Mouse (Mus musculus): ENCODE data around the gene Nhlh1. TPM values are rescaled to one million over a fixed set of nuclear protein-coding genes. Genes with fewer than 3 reads are reported as not detected.

The Nhlh1 gene
- polyA plus RNA-seq, 1 experiment from 2014 or later: 2.7 TPM

DNA sequence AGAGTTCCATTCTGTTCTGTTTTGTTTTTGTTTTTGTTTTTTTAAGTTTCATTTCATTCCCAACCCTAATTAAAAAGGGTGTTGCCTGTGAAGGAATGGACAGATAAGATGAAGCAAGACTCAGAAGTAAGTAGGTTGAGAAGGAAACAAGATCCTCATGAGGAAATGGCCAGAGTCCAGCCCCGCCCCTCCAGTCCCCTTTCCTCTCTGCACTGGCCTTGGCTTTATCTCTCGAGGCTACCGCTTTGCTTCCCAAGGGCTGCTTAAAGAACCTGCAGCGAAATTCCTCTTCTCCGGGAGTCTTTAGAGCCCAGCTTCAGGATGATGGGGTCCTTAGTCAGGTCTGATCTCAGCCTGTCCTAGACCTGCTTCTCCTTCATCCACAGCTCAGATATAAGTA is 20.6 kb upstream of the Nhlh1 start:
- ATAC-seq (ENCODE audit: low FRiP score) (no peak), DNase-seq (ENCODE audit: low spot score) (no peak)
- 80% methylated on average over 5 of the region's 5 CpGs for WGBS
- no peaks in the 10 kb centered on the region for H3K27me3 ChIP-seq (ENCODE audit: control insufficient read depth, insufficient read depth, low read length)
- no peak overlapping the region for H3K27ac ChIP-seq
- no peaks in the 10 kb centered on the region for H3K9me3 ChIP-seq (ENCODE audit: control insufficient read depth, low read length)
- no peak overlapping the region for H3K4me2 ChIP-seq (replicated peaks)
- peaks cover 8% of the 10 kb centered on the region for H3K4me1 ChIP-seq (replicated peaks; ENCODE audit: control insufficient read depth, insufficient read depth, low read length)
- no peak overlapping the region for H3K4me3 ChIP-seq (replicated peaks; ENCODE audit: low read length)
- H3K36me3 ChIP-seq (replicated peaks; ENCODE audit: control insufficient read depth, insufficient read depth): peaks cover 69% of the 10 kb centered on the region
- no peak overlapping the region for H3K9ac ChIP-seq

DNA sequence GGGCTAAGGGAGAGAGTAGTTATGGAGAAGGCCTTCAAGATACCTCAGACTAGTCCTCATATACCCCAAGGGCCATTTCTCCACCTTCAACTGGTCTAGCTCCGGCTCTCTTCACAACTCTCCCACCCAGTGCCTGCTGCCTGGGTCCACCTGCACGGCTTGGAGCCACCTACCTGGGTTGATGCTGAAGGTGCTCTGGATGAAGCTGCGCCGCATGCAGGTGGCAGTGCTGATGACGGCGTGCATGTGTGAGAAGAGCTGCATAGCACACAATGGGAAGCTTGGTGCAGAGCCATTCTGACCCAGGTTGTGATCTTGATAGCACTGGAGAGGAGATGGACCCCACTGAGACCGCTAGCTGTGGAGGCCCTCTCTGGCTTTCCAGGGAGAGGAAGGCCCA is 15.2 kb upstream of the Nhlh1 start:
- no peak overlapping the region for H3K4me2 ChIP-seq (replicated peaks)
- DNase-seq (ENCODE audit: low spot score) (no peak), ATAC-seq (ENCODE audit: low FRiP score) (no peak)
- peaks cover 99% of the 10 kb centered on the region for H3K36me3 ChIP-seq (replicated peaks; ENCODE audit: control insufficient read depth, insufficient read depth)
- H3K4me3 ChIP-seq (replicated peaks; ENCODE audit: low read length): no peak overlapping the region
- no peak overlapping the region for H3K9ac ChIP-seq
- no peak overlapping the region for H3K27ac ChIP-seq
- WGBS: 97% methylated on average over 7 of the region's 7 CpGs
- no peaks in the 10 kb centered on the region for H3K4me1 ChIP-seq (replicated peaks; ENCODE audit: control insufficient read depth, insufficient read depth, low read length)
- H3K27me3 ChIP-seq (ENCODE audit: control insufficient read depth, insufficient read depth, low read length): no peaks in the 10 kb centered on the region
- no peaks in the 10 kb centered on the region for H3K9me3 ChIP-seq (ENCODE audit: control insufficient read depth, low read length)

DNA sequence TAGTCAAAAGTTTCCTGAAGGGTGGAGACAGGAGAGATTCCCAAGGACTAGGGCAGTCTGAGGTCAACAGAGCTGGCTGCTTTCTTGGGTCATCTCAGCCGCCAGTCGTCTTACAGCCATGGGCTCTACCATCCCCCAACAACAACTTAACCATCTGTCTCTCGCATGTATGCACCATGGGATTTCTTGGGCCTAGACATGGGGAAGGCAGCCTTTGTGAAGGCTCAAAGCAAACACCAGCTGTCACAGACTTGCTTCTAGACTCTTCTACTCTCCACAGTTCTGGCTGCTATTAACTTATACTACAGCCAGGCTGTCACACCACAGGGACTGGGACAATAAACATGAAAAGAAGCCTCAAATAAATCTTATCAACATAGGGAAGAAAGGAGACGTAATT is 14.2 kb upstream of the Nhlh1 start:
- H3K9me3 ChIP-seq (ENCODE audit: control insufficient read depth, low read length): no peaks in the 10 kb centered on the region
- H3K9ac ChIP-seq: no peak overlapping the region
- H3K4me3 ChIP-seq (replicated peaks; ENCODE audit: low read length): no peak overlapping the region
- no peaks in the 10 kb centered on the region for H3K27me3 ChIP-seq (ENCODE audit: control insufficient read depth, insufficient read depth, low read length)
- H3K4me1 ChIP-seq (replicated peaks; ENCODE audit: control insufficient read depth, insufficient read depth, low read length): no peaks in the 10 kb centered on the region
- no peak overlapping the region for H3K4me2 ChIP-seq (replicated peaks)
- peaks cover 99% of the 10 kb centered on the region for H3K36me3 ChIP-seq (replicated peaks; ENCODE audit: control insufficient read depth, insufficient read depth)
- 40% methylated on average over 4 of the region's 4 CpGs for WGBS
- DNase-seq (ENCODE audit: low spot score): no peak
- ATAC-seq (ENCODE audit: low FRiP score): no peak
- no peak overlapping the region for H3K27ac ChIP-seq

DNA sequence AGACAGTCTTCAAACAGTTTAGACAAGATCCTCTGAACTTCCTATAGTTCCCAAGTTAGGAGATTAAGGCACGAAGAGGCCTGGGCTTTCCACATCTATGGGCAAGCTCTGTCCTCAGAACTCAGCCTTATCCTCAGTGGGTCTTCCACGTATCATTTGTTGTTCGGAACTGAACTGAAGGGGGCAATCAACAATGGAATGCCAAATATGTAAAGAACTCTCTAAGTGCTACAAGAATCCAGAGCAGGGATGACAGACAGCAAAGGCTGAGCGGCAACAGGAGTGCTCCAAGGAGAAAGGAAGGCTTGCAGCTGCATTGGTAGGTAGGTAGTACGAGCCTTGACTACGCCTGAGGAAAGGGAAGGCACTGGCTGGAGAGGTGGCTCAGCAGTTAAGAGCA is 12.9 kb upstream of the Nhlh1 start:
- H3K27me3 ChIP-seq (ENCODE audit: control insufficient read depth, insufficient read depth, low read length): no peaks in the 10 kb centered on the region
- peaks cover 99% of the 10 kb centered on the region for H3K36me3 ChIP-seq (replicated peaks; ENCODE audit: control insufficient read depth, insufficient read depth)
- ATAC-seq (ENCODE audit: low FRiP score) (no peak), DNase-seq (ENCODE audit: low spot score) (no peak)
- H3K4me1 ChIP-seq (replicated peaks; ENCODE audit: control insufficient read depth, insufficient read depth, low read length): no peaks in the 10 kb centered on the region
- no peak overlapping the region for H3K9ac ChIP-seq
- no peak overlapping the region for H3K27ac ChIP-seq
- H3K4me3 ChIP-seq (replicated peaks; ENCODE audit: low read length): no peak overlapping the region
- WGBS: 90% methylated on average over 6 of the region's 6 CpGs
- H3K9me3 ChIP-seq (ENCODE audit: control insufficient read depth, low read length): no peaks in the 10 kb centered on the region
- H3K4me2 ChIP-seq (replicated peaks): no peak overlapping the region

DNA sequence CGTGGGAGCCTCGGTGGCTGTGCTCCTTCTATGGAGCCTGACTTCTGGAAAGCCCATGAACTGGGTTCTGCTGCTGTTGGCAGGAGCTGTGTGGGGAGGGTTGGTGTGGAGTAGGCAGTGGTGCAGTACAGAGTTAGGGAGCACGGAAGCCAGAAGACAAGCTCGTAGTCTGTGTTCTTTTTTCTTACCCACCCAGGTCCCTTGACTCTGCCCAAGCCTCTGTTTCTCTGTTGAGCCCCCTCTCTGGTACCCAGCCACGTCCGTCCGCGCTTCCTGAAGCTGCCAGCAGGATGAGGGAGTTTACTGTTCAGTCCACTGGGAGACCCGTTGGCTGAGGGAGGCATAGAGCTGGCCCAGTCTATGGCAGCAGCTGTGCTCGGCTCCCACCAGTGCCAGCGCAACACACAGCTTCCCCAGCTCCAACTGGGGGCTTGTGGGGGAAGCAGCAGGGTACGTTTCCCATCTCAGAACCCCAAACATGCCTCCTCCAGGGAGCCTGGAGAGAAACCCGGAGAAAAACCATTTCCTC is 7.3 kb upstream of the Nhlh1 start:
- Histone ChIP-seq H3K4me1 (replicated peaks; ENCODE audit: control insufficient read depth, insufficient read depth, low read length) (peaks cover 9% of the 10 kb centered on the region), H3K36me3 (replicated peaks; ENCODE audit: control insufficient read depth, insufficient read depth) (peaks cover 56% of the 10 kb centered on the region)

DNA sequence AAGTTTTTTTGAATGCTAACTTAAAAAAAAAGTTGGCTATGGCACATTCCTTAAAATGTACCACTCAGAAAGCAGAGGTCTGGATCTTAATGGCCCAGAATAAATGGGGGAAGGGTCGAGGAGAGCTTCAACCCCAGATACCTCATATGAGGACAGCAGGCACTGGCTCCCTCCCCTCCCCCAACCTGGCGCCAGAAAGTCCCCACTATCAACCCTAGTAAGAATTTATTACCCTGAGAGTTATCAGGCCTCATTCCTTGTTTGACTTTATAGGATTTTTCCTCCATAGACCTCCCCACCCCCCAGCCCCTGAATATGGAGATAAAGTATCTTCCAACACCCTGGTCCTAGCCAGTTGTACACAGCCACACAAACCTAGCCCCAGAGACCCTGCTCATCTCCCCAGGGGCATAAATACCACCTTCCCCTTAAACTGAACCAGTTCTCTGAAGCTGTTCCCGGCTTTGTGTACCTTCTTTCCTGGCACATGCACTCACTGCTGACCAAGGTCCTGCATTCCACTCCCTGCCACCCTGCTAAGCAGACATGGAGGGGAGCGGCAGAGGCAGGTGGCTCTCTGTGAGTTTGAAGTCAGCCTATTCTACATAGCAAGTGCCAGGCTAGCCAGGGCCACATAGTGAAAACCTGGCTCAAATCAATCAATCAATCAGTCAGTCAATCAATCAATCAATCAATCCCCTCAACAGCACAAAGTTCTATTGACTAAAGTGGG is 6.1 kb upstream of the Nhlh1 start:
- ATAC-seq (ENCODE audit: low FRiP score) (no peak), DNase-seq (ENCODE audit: low spot score) (no peak)
- no peak overlapping the region for H3K4me3 ChIP-seq (replicated peaks; ENCODE audit: low read length)
- H3K36me3 ChIP-seq (replicated peaks; ENCODE audit: control insufficient read depth, insufficient read depth): peaks cover 44% of the 10 kb centered on the region
- no peaks in the 10 kb centered on the region for H3K9me3 ChIP-seq (ENCODE audit: control insufficient read depth, low read length)
- no peak overlapping the region for H3K9ac ChIP-seq
- H3K27me3 ChIP-seq (ENCODE audit: control insufficient read depth, insufficient read depth, low read length): no peaks in the 10 kb centered on the region
- H3K4me2 ChIP-seq (replicated peaks): no peak overlapping the region
- WGBS: 71% methylated on average over 4 of the region's 4 CpGs
- H3K27ac ChIP-seq: no peak overlapping the region
- peaks cover 12% of the 10 kb centered on the region for H3K4me1 ChIP-seq (replicated peaks; ENCODE audit: control insufficient read depth, insufficient read depth, low read length)

More for the DNA sequence above, 7.3 kb upstream of the Nhlh1 start:
- DNase-seq (ENCODE audit: low spot score) (no peak), ATAC-seq (ENCODE audit: low FRiP score) (peak; percentile 51)
- 42% methylated on average over 13 of the region's 13 CpGs for WGBS
- H3K4me3 ChIP-seq (replicated peaks; ENCODE audit: low read length): no peak overlapping the region
- no peak overlapping the region for H3K4me2 ChIP-seq (replicated peaks)
- no peaks in the 10 kb centered on the region for H3K9me3 ChIP-seq (ENCODE audit: control insufficient read depth, low read length)
- H3K27ac ChIP-seq: peak overlapping the region; percentile 53; the same call in 1 of the 2 replicates
- H3K27me3 ChIP-seq (ENCODE audit: control insufficient read depth, insufficient read depth, low read length): no peaks in the 10 kb centered on the region
- no peak overlapping the region for H3K9ac ChIP-seq

DNA sequence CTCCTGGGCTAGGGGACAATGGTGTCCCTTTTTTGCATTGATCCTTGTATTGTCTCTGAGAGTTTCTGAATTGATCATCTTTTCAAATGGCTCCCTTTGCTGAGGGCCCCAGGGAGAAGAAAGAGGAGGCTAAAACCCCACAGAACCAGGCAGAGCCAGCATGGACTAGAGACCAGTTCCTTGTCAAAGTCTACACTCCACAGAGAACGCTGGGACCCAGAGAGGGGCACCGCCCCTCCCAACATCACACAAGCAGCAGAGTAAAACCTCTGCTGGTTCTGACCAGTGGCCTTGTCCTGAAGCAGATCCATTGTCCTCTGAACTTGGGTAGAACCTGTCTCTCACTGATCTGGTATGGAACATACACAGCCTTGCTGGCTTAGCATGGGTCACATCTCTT is 4.7 kb upstream of the Nhlh1 start:
- peaks cover 31% of the 10 kb centered on the region for H3K36me3 ChIP-seq (replicated peaks; ENCODE audit: control insufficient read depth, insufficient read depth)
- H3K27me3 ChIP-seq (ENCODE audit: control insufficient read depth, insufficient read depth, low read length): no peaks in the 10 kb centered on the region
- H3K27ac ChIP-seq: no peak overlapping the region
- no peak overlapping the region for H3K9ac ChIP-seq
- no peak overlapping the region for H3K4me3 ChIP-seq (replicated peaks; ENCODE audit: low read length)
- ATAC-seq (ENCODE audit: low FRiP score) (no peak), DNase-seq (ENCODE audit: low spot score) (no peak)
- H3K9me3 ChIP-seq (ENCODE audit: control insufficient read depth, low read length): no peaks in the 10 kb centered on the region
- no peak overlapping the region for H3K4me2 ChIP-seq (replicated peaks)
- 70% methylated on average over 2 of the region's 2 CpGs for WGBS
- peaks cover 24% of the 10 kb centered on the region for H3K4me1 ChIP-seq (replicated peaks; ENCODE audit: control insufficient read depth, insufficient read depth, low read length)

DNA sequence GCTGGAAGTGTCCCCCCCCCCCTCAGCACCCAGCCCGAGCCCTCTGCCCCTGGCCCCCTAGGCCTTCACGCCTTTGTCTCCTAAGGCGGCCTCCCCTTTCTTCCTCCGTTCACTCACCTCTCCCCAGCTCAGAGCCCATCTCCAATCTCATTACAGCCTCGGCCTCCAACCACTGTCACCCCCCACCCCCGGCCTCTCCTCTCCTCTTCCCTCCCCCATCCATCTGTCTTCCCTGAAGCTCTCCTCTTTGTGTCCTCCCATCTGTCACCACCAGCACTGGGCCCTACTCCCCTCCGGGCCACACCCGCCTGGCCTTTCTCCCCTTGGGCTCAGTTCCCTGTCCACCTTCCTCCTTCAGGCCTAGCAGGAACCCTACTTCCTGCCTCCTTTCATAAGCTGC is 3.8 kb upstream of the Nhlh1 start:
- Histone ChIP-seq H3K27ac (peak overlapping the region; percentile 70), H3K4me2 (replicated peaks) (no peak overlapping the region), H3K36me3 (replicated peaks; ENCODE audit: control insufficient read depth, insufficient read depth) (peaks cover 22% of the 10 kb centered on the region), H3K9ac (no peak overlapping the region), H3K27me3 (ENCODE audit: control insufficient read depth, insufficient read depth, low read length) (no peaks in the 10 kb centered on the region), H3K4me1 (replicated peaks; ENCODE audit: control insufficient read depth, insufficient read depth, low read length) (peaks cover 24% of the 10 kb centered on the region), H3K9me3 (ENCODE audit: control insufficient read depth, low read length) (no peaks in the 10 kb centered on the region), H3K4me3 (replicated peaks; ENCODE audit: low read length) (no peak overlapping the region)
- no peak for DNase-seq (ENCODE audit: low spot score)
- peak; percentile 18; the same call in 1 of the 2 replicates for ATAC-seq (ENCODE audit: low FRiP score)
- WGBS: 9% methylated on average over 8 of the region's 8 CpGs

DNA sequence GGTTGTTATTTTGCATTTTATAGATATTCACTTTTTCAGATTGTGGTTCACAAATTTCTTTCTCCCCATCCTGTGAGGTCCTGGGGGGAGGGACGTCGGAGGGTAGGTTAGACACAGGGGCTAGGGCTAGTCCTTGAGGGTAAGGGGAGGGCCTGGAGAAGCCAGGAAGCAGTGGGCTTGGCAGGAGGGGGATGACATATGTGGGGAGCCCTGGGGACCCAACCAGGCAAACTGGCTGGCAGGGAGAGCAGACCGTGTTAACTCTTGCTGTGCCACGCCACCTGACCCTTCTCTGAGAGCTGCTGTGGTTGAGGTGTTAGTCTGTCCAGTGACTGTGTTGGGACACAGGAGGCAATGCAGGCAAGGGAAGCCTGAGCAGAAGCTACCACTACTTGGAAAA is 3.3 kb upstream of the Nhlh1 start:
- WGBS: 17% methylated on average over 4 of the region's 4 CpGs
- Histone ChIP-seq H3K4me2 (replicated peaks) (no peak overlapping the region), H3K4me3 (replicated peaks; ENCODE audit: low read length) (no peak overlapping the region), H3K4me1 (replicated peaks; ENCODE audit: control insufficient read depth, insufficient read depth, low read length) (peaks cover 24% of the 10 kb centered on the region), H3K9me3 (ENCODE audit: control insufficient read depth, low read length) (no peaks in the 10 kb centered on the region), H3K27ac (peak overlapping the region; percentile 70), H3K27me3 (ENCODE audit: control insufficient read depth, insufficient read depth, low read length) (no peaks in the 10 kb centered on the region), H3K9ac (no peak overlapping the region), H3K36me3 (replicated peaks; ENCODE audit: control insufficient read depth, insufficient read depth) (peaks cover 16% of the 10 kb centered on the region)
- ATAC-seq (ENCODE audit: low FRiP score) (peak; percentile 51), DNase-seq (ENCODE audit: low spot score) (no peak)

Data from hindbrain, embryonic 14.5 days (tissue).